In genomic region chr12:117107143-117107616, GRCm38 (mm10) we compare ENCODE assay signal across 7 mouse cellular contexts.
DNase-seq lines count a peak whose midpoint lies in the region; ATAC-seq and TF ChIP-seq lines count a peak whose summit lies in the region.

No protein-coding gene starts in this region.

- 6% methylated on average over 16 of the region's 16 CpGs for WGBS in forebrain, postnatal 0 days
- 11% methylated on average over 16 of the region's 16 CpGs for WGBS in midbrain, embryonic 12.5 days

- H3K4me2 ChIP-seq in forebrain, postnatal 0 days (ENCODE audit: low read depth): peak overlapping the region; percentile 32
- H3K4me2 ChIP-seq in midbrain, embryonic 12.5 days (replicated peaks): peak overlapping the region; percentile 44

- no peaks in the 10 kb centered on the region for H3K36me3 ChIP-seq in forebrain, postnatal 0 days (ENCODE audit: insufficient read depth)
- H3K36me3 ChIP-seq in midbrain, embryonic 12.5 days: no peaks in the 10 kb centered on the region

- no peaks in the 10 kb centered on the region for H3K27me3 ChIP-seq in forebrain, postnatal 0 days (ENCODE audit: insufficient read depth, low read length)
- H3K27me3 ChIP-seq in midbrain, embryonic 12.5 days: peaks cover 18% of the 10 kb centered on the region

- DNase-seq in adrenal gland, postnatal 25 days: peak; percentile 25
- DNase-seq in cerebellum, adult 11-12 months: peak; percentile 37
- peak; percentile 70 for DNase-seq in forebrain, postnatal 0 days
- DNase-seq in left cerebral cortex, adult 2 months (ENCODE audit: extremely low spot score in 1 of 2, low spot score in 2 of 2): peak; percentile 29 to 47
- DNase-seq in T-cell, adult 2 months (ENCODE audit: low spot score): no peak
- DNase-seq in gastrocnemius, postnatal 4 days (ENCODE audit: low spot score in 2 of 2): no peak

- H3K9ac ChIP-seq in forebrain, postnatal 0 days: peak overlapping the region; percentile 22; the same call in 1 of the 2 replicates
- H3K9ac ChIP-seq in midbrain, embryonic 12.5 days (replicated peaks): no peak overlapping the region

- H3K4me1 ChIP-seq in forebrain, postnatal 0 days (ENCODE audit: insufficient read depth): peaks cover 11% of the 10 kb centered on the region; the same call in 1 of the 2 replicates
- H3K4me1 ChIP-seq in midbrain, embryonic 12.5 days: peaks cover 22% of the 10 kb centered on the region

- intact Hi-C loops in left cerebral cortex, adult 2 months (cut with DNase I): no loop called here

- peak overlapping the region; percentile 46; the same call in 1 of the 2 replicates for H3K27ac ChIP-seq in forebrain, postnatal 0 days (ENCODE audit: low read depth, low read length)
- H3K27ac ChIP-seq in left cerebral cortex, adult 2 months: no peak overlapping the region; the same call in 1 of the 2 replicates
- H3K27ac ChIP-seq in midbrain, embryonic 12.5 days (replicated peaks): peak overlapping the region; percentile 70

- peak; percentile 40 for TF ChIP-seq CTCF in forebrain, postnatal 0 days (IDR thresholded peaks at IDR 0.05; ENCODE audit: low read depth)
- no peak; the same call in 1 of the 2 replicates for TF ChIP-seq CTCF in left cerebral cortex, adult 2 months (IDR thresholded peaks at IDR 0.05)

- peak; percentile 95 for ATAC-seq in forebrain, postnatal 0 days
- ATAC-seq in midbrain, embryonic 12.5 days (ENCODE audit: low FRiP score, low read depth): peak; percentile 95

- H3K9me3 ChIP-seq in forebrain, postnatal 0 days (ENCODE audit: low read length): no peaks in the 10 kb centered on the region
- no peaks in the 10 kb centered on the region for H3K9me3 ChIP-seq in midbrain, embryonic 12.5 days

- no peak overlapping the region for H3K4me3 ChIP-seq in forebrain, postnatal 0 days (ENCODE audit: low read depth, low read length)
- no peak overlapping the region for H3K4me3 ChIP-seq in left cerebral cortex, adult 2 months
- H3K4me3 ChIP-seq in midbrain, embryonic 12.5 days: no peak overlapping the region

Comparison
In these comparisons a context has a peak if more than half of its experiments do, and no peak if none do; other contexts are left out.
1. DNase-seq: peak in adrenal gland, postnatal 25 days (single experiment), cerebellum, adult 11-12 months (single experiment), forebrain, postnatal 0 days (single experiment) and left cerebral cortex, adult 2 months (2 of 2); none in T-cell, adult 2 months (single experiment) and gastrocnemius, postnatal 4 days (0 of 2).